Mouse (Mus musculus) forebrain, postnatal 0 days (tissue): ENCODE measurements at regions not wholly inside any gene's neighbourhood (a gene's known extent, or its start where the extent isn't known, plus 50 kb on each side); places are given as distances from the start of the nearest gene placed in this dataset.

Experiments used
- ATAC-seq: fragments of 200-750 bp; cut with Nextera tagmentation; 2 replicates; pipeline ENCODE4 v1.8.0; 2017; ENCODE audit warnings: mild to moderate bottlenecking, moderate library complexity
- DNase-seq: peaks from one replicate; pipeline ENCODE4 v3.0.0-alpha.2; 2015
- H3K27ac ChIP-seq: fragments of 300-500 bp; sonication (generic); 2 replicates; pipeline ENCODE4 v1.5.1; 2014; ENCODE audit warnings: low read depth, mild to moderate bottlenecking, antibody characterized with exemption, low read length, moderate library complexity, mixed read lengths
- H3K27me3 ChIP-seq: fragments of 300-500 bp; sonication (generic); 2 replicates; pipeline ENCODE4 v1.6.1; 2014; ENCODE audit warnings: mild to moderate bottlenecking, low read length, mixed read lengths; ENCODE audit not compliant: insufficient read depth
- H3K36me3 ChIP-seq: fragments of 300-500 bp; sonication (generic); 2 replicates; pipeline ENCODE4 v1.6.1; 2014; ENCODE audit warnings: mild to moderate bottlenecking, moderate library complexity; ENCODE audit not compliant: insufficient read depth
- H3K4me1 ChIP-seq: fragments of 300-500 bp; sonication (generic); 2 replicates; pipeline ENCODE4 v1.6.1; 2014; ENCODE audit warnings: antibody characterized with exemption; ENCODE audit not compliant: insufficient read depth
- H3K4me2 ChIP-seq: fragments of 300-500 bp; sonication (generic); 2 replicates; pipeline ENCODE4 v1.6.1; 2014; ENCODE audit warnings: low read depth, mild to moderate bottlenecking, moderate library complexity
- H3K4me3 ChIP-seq: fragments of 300-500 bp; sonication (generic); 2 replicates; pipeline ENCODE4 v1.5.1; 2014; ENCODE audit warnings: low read depth, low read length, mixed read lengths
- H3K9ac ChIP-seq: fragments of 300-500 bp; sonication (generic); 2 replicates; pipeline ENCODE4 v1.6.1; 2014; ENCODE audit warnings: mild to moderate bottlenecking
- H3K9me3 ChIP-seq: fragments of 300-500 bp; sonication (generic); 2 replicates; pipeline ENCODE4 v1.6.1; 2016; ENCODE audit warnings: low read length
- CTCF ChIP-seq: sonication (generic); IDR thresholded peaks from 2 replicates; pipeline ENCODE4 v1.5.1; 2016; ENCODE audit warnings: antibody characterized with exemption, control low read depth, low read depth
- WGBS: fragments of 180-500 bp; shearing (Covaris S2); extraction: QIAGEN DNeasy Blood & Tissue Kit; methylation state at CpG from one replicate; pipeline ENCODE4 v1.1.7; 2014; 5-methylcytosine and 5-hydroxymethylcytosine counted together

GRCm38 (mm10) chr9:63881261-63881563 is 123.4 kb upstream of the Smad3 start:
- H3K9ac ChIP-seq, result no peak overlapping the region
- H3K27me3 ChIP-seq, result no peaks in the 10 kb centered on the region
- ATAC-seq (peak; percentile 10; the same call in 1 of the 2 replicates), DNase-seq (no peak)
- no peak for TF ChIP-seq CTCF
- no peak overlapping the region; the same call in 1 of the 2 replicates for H3K27ac ChIP-seq
- WGBS, result 42% methylated on average over 4 of the region's 4 CpGs
- peaks cover 22% of the 10 kb centered on the region for H3K4me1 ChIP-seq
- no peaks in the 10 kb centered on the region for H3K9me3 ChIP-seq
- H3K36me3 ChIP-seq, result no peaks in the 10 kb centered on the region
- peak overlapping the region; percentile 55 for H3K4me2 ChIP-seq
- 0 out of 2 replicates have a peak overlapping the region, but pooled peaks have one; percentile 17 for H3K4me3 ChIP-seq

DNA sequence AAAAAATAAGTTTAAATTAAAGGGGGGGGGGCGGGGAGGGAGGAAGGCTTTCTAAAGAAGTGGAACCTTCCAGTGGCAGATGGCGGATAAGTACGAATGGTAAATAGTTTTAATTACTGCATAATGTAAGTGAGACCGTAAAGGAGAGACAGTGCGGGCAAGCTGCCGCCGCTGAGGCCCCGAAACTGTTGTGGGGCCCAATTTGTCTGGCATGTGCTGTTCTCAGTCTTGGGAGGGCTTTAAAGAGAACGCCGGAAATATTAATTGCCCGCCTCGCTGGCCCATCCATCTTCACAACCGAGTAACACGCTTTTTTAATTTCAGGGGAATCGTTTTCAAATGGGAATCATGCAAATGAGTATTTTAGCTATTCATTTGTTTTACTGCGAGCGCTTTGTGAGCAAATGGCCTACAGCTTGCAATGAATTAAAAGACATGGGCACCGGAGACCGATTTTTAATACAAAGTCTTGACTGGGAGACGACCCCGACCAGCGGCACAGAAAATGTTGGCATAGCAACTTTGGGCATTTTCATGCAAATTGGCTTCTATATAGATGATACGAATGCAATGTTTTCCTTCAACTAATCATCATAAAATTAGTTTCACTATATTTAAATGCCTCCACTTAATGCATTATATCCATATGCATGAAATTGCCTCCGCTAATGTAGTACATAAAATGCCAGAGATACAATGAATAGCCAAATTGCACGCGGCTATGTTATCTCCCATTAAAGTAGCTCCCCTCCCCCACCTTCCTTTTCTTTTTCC is 122.9 kb upstream of the Smad3 start:
- H3K27ac ChIP-seq, result peak overlapping the region; percentile 46
- H3K4me2 ChIP-seq, result peak overlapping the region; percentile 55
- H3K9ac ChIP-seq, result no peak overlapping the region
- no peaks in the 10 kb centered on the region for H3K36me3 ChIP-seq
- peak; percentile 38; the same call in 1 of the 2 replicates for ATAC-seq
- peaks cover 22% of the 10 kb centered on the region for H3K4me1 ChIP-seq
- H3K9me3 ChIP-seq, result no peaks in the 10 kb centered on the region
- H3K4me3 ChIP-seq, result peak overlapping the region; percentile 17
- DNase-seq, result peak; percentile 63
- WGBS, result 6% methylated on average over 26 of the region's 26 CpGs
- TF ChIP-seq CTCF, result no peak
- H3K27me3 ChIP-seq, result no peaks in the 10 kb centered on the region

- Histone ChIP-seq H3K9me3 (no peaks in the 10 kb centered on the region), H3K27ac (no peak overlapping the region), H3K4me3 (0 out of 2 replicates have a peak overlapping the region, but pooled peaks have one; percentile 17), H3K27me3 (no peaks in the 10 kb centered on the region), H3K4me1 (peaks cover 22% of the 10 kb centered on the region), H3K9ac (no peak overlapping the region), H3K4me2 (peak overlapping the region; percentile 55), H3K36me3 (no peaks in the 10 kb centered on the region)
- WGBS, result 18% methylated on average over 15 of the region's 15 CpGs
- no peak for TF ChIP-seq CTCF
- DNase-seq (peak; percentile 36), ATAC-seq (no peak)
Observed at GRCm38 (mm10) chr9:63879710-63880428, 122.1 kb upstream of the Smad3 start.

DNA sequence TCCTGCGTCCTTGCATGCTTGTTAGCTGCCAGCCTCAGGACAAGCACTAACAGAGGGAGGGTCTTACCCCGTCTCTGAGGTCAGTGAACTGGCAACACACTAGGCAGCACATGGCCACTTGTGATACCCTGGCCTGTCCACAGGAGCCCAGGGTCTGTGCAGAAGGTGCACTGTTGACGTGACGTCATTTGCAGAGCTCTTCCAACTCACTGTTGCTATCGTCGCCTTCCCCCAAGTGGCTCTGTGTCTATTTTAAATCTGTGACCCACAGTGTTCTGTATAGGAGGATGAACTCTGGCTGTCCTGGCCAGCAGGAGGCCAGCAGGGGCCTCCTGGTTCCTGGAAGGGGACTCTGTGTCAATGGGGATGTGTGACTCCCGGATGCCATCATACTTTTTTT is 120.1 kb upstream of the Smad3 start:
- H3K27ac ChIP-seq, result no peak overlapping the region
- no peaks in the 10 kb centered on the region for H3K36me3 ChIP-seq
- no peak overlapping the region for H3K4me3 ChIP-seq
- ATAC-seq, result no peak
- H3K9ac ChIP-seq, result no peak overlapping the region
- no peaks in the 10 kb centered on the region for H3K27me3 ChIP-seq
- peaks cover 22% of the 10 kb centered on the region for H3K4me1 ChIP-seq
- H3K4me2 ChIP-seq, result no peak overlapping the region
- 73% methylated on average over 7 of the region's 7 CpGs for WGBS
- TF ChIP-seq CTCF, result no peak
- no peak for DNase-seq
- no peaks in the 10 kb centered on the region for H3K9me3 ChIP-seq

DNA sequence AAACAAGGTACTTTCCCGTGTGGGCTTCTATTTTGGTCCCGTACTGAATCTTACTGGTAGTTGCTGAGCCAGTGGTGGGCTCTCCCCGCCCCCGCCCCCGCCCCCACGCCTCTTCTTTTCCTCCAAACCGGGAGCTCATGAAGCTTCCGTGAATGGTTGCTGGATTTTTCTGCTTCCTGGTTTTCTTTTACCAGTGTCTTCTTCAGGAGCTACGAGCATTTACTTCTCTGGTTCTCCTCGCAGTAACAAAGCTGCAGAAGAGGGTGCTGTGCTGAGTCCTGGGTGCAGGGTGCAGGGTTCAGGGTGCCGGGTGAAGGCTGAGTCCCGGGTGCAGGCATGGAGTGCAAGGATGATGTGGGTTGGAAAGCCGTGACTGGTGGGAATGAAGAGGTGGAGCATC is 119.1 kb upstream of the Smad3 start:
- no peak overlapping the region for H3K27ac ChIP-seq
- H3K36me3 ChIP-seq, result no peaks in the 10 kb centered on the region

DNA sequence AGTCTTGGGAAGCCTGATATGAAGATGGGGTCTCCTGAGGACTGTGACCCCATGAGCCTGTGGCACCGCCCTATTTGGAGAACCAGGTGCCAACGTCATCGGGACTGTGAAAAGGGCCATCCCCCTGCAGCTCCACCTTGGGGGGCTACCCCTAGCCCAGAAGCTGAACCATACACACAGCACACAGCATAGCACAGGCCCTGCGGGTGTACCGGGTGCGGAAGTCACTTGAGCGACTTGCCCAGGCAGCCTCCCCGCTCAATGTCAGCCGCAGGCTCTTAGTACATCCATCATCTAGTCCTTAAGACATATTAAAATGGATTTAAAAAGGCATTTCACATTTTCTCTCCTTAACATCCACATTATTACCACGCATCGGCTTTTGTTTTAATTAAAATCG is 118.2 kb upstream of the Smad3 start:
- no peak for TF ChIP-seq CTCF
- DNase-seq (no peak), ATAC-seq (no peak)
- Histone ChIP-seq H3K4me2 (no peak overlapping the region), H3K36me3 (no peaks in the 10 kb centered on the region), H3K27ac (no peak overlapping the region), H3K4me1 (peaks cover 15% of the 10 kb centered on the region), H3K4me3 (no peak overlapping the region), H3K9ac (no peak overlapping the region), H3K9me3 (no peaks in the 10 kb centered on the region), H3K27me3 (no peaks in the 10 kb centered on the region)
- WGBS, result 89% methylated on average over 12 of the region's 12 CpGs

More for the DNA sequence above, 119.1 kb upstream of the Smad3 start:
- TF ChIP-seq CTCF, result no peak
- DNase-seq, result no peak
- ATAC-seq, result no peak
- 47% methylated on average over 13 of the region's 13 CpGs for WGBS
- H3K27me3 ChIP-seq, result no peaks in the 10 kb centered on the region
- peaks cover 22% of the 10 kb centered on the region for H3K4me1 ChIP-seq
- H3K9ac ChIP-seq, result no peak overlapping the region
- no peak overlapping the region for H3K4me3 ChIP-seq
- H3K9me3 ChIP-seq, result no peaks in the 10 kb centered on the region
- H3K4me2 ChIP-seq, result no peak overlapping the region

- TF ChIP-seq CTCF, result no peak
- H3K4me2 ChIP-seq, result no peak overlapping the region
- no peaks in the 10 kb centered on the region for H3K9me3 ChIP-seq
- DNase-seq, result no peak
- H3K27ac ChIP-seq, result no peak overlapping the region
- no peaks in the 10 kb centered on the region for H3K36me3 ChIP-seq
- peaks cover 7% of the 10 kb centered on the region; the same call in 1 of the 2 replicates for H3K4me1 ChIP-seq
- no peak overlapping the region for H3K9ac ChIP-seq
- H3K4me3 ChIP-seq, result no peak overlapping the region
- ATAC-seq, result no peak
- 86% methylated on average over 5 of the region's 5 CpGs for WGBS
- H3K27me3 ChIP-seq, result no peaks in the 10 kb centered on the region
Observed at GRCm38 (mm10) chr9:63875193-63875592, 117.4 kb upstream of the Smad3 start.
